Mouse (Mus musculus) macrophage (primary cell): ENCODE measurements around the gene Xndc1. TPM values are rescaled to one million over a fixed set of nuclear protein-coding genes. Genes with fewer than 3 reads are reported as not detected.

Experiments used
- H3K27ac ChIP-seq: fragments of 350-480 bp; formaldehyde crosslinking; 2 replicates; pipeline ENCODE4 v1.9.0; 2021
- H3K36me3 ChIP-seq: fragments of 350-480 bp; formaldehyde crosslinking; 2 replicates; pipeline ENCODE4 v1.9.0; 2021; ENCODE audit errors: inconsistent target
- H3K4me3 ChIP-seq: fragments of 350-480 bp; formaldehyde crosslinking; 2 replicates; pipeline ENCODE4 v1.9.0; 2021; ENCODE audit errors: inconsistent target
- H3K79me2 ChIP-seq: fragments of 350-480 bp; formaldehyde crosslinking; 2 replicates; pipeline ENCODE4 v1.9.0; 2021; ENCODE audit errors: inconsistent target
- WGBS: methylation state at CpG from one replicate; pipeline ENCODE4 v1.1.7; 2026; ENCODE audit warnings: inconsistent platforms; ENCODE audit not compliant: missing documents; 5-methylcytosine and 5-hydroxymethylcytosine counted together
- polyA plus RNA-seq: library from polyadenylated mRNA; stranded (reverse); fragments of 250-400 nt; gene quantifications from 3 replicates; pipeline ENCODE4 v1.2.4, GENCODE M21; 2018; ENCODE audit warnings: inconsistent platforms

Xndc1 gene
- polyA plus RNA-seq, 1 experiment from 2014 or later, result 11.5 TPM

DNA sequence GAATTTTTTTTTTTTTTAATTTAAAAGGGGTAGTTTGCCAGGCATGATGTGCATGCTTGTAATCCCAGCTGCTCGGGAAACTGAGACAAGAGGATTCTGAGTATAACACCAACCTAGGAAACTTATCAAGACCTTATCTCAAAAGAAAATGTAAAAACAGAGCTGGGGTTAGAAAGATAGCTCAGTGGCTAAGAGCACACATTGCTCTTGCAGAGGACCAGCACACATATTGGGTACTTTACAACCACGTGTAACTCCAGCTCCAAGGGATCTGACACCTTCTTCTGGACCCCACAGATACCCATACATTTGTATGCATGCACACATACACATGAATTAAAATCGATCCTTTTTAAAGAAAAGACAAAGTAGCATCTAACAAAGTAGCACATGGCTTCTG lies 4.0 kb upstream of the Xndc1 start:
- 97% methylated on average over 3 of the region's 3 CpGs for WGBS
- H3K27ac ChIP-seq, result no peak overlapping the region

DNA sequence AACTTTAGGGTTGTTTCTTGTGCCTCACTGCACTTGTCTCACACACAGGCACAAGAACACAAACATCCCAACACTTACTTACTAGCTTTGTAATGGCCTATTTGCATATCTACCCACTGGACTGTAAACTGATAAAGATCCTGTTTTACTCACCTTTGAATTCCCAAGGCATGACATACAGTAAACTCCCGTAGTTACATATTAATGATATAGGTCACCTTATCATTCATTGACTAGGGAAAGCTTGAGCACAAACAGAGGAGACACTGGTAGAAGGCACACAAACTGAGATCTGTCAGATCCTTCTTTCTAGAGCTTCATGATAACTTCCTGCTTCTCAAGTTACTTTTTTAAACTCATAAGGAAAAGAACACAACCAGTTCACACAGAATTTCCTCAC lies 3.1 kb upstream of the Xndc1 start:
- Histone ChIP-seq H3K27ac (no peak overlapping the region), H3K4me3 (no peak overlapping the region), H3K36me3 (0 out of 2 replicates have a peak, but pooled peaks cover 7% of the 10 kb centered on the region), H3K79me2 (peaks cover 77% of the 10 kb centered on the region)
- WGBS, result 90% methylated on average over 1 of the region's 1 CpGs

More for the DNA sequence above, 4.0 kb upstream of the Xndc1 start:
- Histone ChIP-seq H3K36me3 (0 out of 2 replicates have a peak, but pooled peaks cover 7% of the 10 kb centered on the region), H3K4me3 (no peak overlapping the region), H3K79me2 (peaks cover 70% of the 10 kb centered on the region)

DNA sequence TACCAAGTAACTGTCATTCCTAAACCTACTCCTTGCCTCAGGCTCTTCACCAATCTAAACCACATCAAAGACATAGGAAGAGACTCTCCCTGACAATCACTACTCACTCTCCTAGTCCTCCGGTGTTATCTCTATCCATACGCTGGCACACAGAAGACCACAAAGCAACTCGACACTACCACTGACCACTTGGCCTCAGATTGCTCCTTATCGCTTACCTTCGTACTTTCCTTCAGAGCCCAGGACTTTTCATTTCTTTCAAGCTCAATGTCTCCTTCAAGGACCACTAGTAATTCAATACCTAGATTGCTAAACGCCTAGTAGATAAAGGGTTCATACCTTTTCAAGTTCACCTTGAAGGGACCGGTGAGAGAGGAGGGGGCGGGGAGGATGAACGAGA lies 1.4 kb upstream of the Xndc1 start:
- Histone ChIP-seq H3K4me3 (no peak overlapping the region; the same call in 1 of the 2 replicates), H3K27ac (no peak overlapping the region), H3K36me3 (0 out of 2 replicates have a peak, but pooled peaks cover 7% of the 10 kb centered on the region), H3K79me2 (peaks cover 71% of the 10 kb centered on the region)
- 85% methylated on average over 9 of the region's 9 CpGs for WGBS

DNA sequence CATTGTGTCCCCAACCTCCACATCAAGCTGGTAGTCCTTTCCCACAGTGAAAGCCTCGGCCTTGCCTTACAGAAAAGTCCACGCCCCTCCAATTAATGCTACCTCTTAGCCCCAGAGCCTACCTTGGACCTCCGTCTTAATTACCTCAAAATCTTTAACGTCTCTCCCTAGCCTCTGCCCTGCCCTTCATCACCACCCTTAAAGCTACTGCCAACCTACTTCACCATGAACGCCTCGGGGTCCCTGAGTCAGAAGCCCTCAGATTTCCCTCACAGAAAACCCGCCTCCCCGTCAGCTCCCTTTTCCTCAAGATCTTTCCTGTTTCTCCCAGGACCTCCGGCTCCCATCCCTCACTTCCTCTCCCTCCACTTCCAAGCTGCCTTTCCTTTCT lies 661 bp upstream of the Xndc1 start:
- H3K36me3 ChIP-seq, result 0 out of 2 replicates have a peak, but pooled peaks cover 1% of the 10 kb centered on the region
- peak overlapping the region; percentile 86 for H3K4me3 ChIP-seq
- peak overlapping the region; percentile 78 for H3K27ac ChIP-seq
- WGBS, result 4% methylated on average over 9 of the region's 9 CpGs
- peaks cover 63% of the 10 kb centered on the region for H3K79me2 ChIP-seq

DNA sequence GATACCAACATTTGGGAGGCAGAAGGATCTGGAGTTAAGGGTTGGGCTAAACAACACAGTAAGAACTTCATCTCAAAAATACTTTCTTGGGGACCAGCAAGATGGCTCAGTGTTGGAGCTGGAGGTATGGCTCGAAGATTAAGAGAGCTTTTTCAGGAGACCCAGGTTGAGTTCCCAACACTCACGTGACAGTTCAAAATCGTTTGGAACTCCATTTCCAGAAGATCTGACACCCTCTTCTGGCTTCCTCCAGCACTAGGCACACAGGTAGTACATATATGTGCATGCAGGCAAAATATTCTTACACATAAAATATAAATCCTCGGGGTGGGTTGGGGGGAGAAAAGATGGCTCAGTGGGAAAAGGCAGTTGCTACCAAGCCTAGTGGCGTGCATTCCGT lies 1.1 kb downstream of the Xndc1 start:
- Histone ChIP-seq H3K79me2 (peaks cover 46% of the 10 kb centered on the region), H3K36me3 (no peaks in the 10 kb centered on the region), H3K27ac (peak overlapping the region; percentile 78; the same call in 1 of the 2 replicates), H3K4me3 (peak overlapping the region; percentile 86)
- WGBS, result 71% methylated on average over 6 of the region's 6 CpGs

DNA sequence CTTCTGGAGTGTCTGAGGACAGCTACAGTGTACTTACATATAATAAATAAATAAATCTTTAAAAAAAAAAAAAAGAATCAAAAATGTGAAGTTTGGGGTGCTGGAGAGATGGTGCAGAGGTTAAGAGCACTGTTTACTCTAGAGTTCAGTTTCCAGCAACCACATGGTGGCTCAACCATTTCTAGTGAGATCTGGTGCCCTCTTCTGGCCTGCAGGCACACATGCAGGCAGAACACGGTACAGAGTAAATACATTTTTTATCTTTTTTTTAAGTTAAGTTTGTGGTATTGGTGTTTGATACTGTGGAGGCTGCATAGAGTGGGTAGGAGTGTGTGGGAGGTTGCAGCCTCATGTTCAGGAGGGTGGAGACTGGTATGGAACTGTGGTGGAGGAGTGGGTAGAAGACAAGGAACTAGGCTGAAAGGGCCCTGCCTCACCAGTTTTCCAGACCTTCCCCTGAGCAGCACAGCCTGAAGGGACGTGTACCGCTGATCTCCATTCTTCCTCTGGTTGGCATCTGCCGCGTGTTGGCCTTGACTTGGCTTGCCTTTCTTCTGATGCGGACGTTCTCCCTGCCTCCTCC lies 11.5 kb downstream of the Xndc1 start:
- 68% methylated on average over 6 of the region's 7 CpGs for WGBS
- no peaks in the 10 kb centered on the region for H3K79me2 ChIP-seq
- H3K4me3 ChIP-seq, result no peak overlapping the region
- no peak overlapping the region for H3K27ac ChIP-seq
- peaks cover 45% of the 10 kb centered on the region for H3K36me3 ChIP-seq

DNA sequence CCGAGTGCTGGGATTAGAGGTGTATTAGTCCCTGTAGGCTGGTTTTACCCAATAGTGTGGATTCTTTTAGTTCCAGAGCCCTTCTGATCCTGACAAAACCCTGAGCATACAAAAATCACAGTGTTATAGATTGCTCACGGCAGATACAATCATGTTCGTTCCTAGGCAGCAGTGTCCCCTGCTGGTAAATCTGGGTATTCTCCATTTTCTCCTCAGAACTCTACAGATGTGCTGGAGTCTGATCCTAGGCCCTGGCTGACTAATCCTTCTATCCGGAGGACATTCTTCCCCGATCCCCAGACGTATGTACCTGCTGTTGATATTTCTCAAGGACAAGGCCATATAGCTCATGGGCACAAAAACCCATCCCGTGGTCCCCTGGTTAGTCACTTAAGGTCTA lies 13.2 kb downstream of the Xndc1 start:
- Histone ChIP-seq H3K36me3 (peaks cover 38% of the 10 kb centered on the region), H3K79me2 (no peaks in the 10 kb centered on the region), H3K27ac (no peak overlapping the region), H3K4me3 (no peak overlapping the region)
- whole genome bisulfite sequencing, result 79% methylated on average over 7 of the region's 7 CpGs

DNA sequence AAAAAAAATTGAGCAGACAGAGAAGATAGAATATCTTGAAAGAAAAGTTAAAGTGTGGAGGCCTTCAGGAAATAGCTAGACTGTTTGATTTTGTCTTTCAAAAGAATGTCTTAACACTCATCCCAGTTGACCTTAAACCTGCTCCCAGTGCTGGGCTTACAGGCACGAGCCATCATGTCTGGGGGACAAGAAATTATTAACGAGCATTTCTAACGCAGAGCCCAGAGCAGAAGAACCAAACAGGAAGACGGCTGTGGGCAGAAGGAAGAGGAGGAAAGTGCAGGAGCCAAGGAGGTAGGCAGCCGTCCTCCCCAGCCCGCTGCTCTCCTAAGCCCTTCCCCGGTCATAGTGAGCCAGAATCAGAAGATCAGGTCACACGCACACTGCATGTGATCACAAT lies 15.0 kb downstream of the Xndc1 start:
- Histone ChIP-seq H3K79me2 (no peaks in the 10 kb centered on the region), H3K27ac (no peak overlapping the region), H3K4me3 (no peak overlapping the region), H3K36me3 (peaks cover 35% of the 10 kb centered on the region)
- 94% methylated on average over 8 of the region's 8 CpGs for WGBS

GRCm38 (mm10) chr7:102081784-102082183 lies 16.5 kb downstream of the Xndc1 start:
- peaks cover 28% of the 10 kb centered on the region for H3K36me3 ChIP-seq
- H3K27ac ChIP-seq, result no peak overlapping the region
- H3K79me2 ChIP-seq, result no peaks in the 10 kb centered on the region
- no peak overlapping the region for H3K4me3 ChIP-seq
- WGBS, result 98% methylated on average over 5 of the region's 5 CpGs

- H3K4me3 ChIP-seq, result no peak within 1 kb of the TSS
- no peak within 1 kb of the TSS for H3K27ac ChIP-seq
- H3K36me3 ChIP-seq, result peaks cover 28% of the 10 kb centered on the region
- no peaks in the 10 kb centered on the region for H3K79me2 ChIP-seq
- 80% methylated on average over 5 of the region's 5 CpGs for WGBS
Observed at GRCm38 (mm10) chr7:102082816-102083215, 17.5 kb downstream of the Xndc1 start, which contains the start of gene Trpc2. Gene Trpc2 (plus strand): TSS chr7:102083116.

GRCm38 (mm10) chr7:102084041-102084696 lies 18.9 kb downstream of the Xndc1 start:
- no peak overlapping the region for H3K27ac ChIP-seq
- H3K79me2 ChIP-seq, result no peaks in the 10 kb centered on the region
- no peak overlapping the region for H3K4me3 ChIP-seq
- WGBS, result 94% methylated on average over 26 of the region's 26 CpGs
- peaks cover 23% of the 10 kb centered on the region for H3K36me3 ChIP-seq

DNA sequence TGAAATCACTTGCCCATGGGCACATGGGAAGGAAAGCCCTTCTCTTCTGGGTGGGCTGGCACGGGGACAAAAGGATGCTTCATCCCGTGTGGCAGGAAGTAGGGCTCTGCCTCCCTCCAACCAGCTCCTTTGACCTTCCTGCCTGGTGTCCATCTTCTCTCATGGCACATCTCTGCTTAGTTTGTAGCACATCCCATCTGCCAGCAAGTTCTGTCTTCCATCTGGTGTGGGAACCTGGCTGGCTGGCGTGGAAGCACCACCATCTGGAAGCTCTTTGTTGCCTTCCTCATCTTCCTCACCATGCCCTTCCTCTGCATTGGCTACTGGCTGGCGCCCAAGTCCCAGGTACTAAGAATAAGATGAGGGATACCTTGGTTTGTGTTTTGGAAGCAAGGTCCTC lies 22.0 kb downstream of the Xndc1 start:
- Histone ChIP-seq H3K79me2 (no peaks in the 10 kb centered on the region), H3K27ac (no peak overlapping the region), H3K4me3 (no peak overlapping the region), H3K36me3 (no peaks in the 10 kb centered on the region; the same call in 1 of the 2 replicates)
- WGBS, result 81% methylated on average over 4 of the region's 4 CpGs

- Histone ChIP-seq H3K79me2 (no peaks in the 10 kb centered on the region), H3K27ac (no peak overlapping the region), H3K4me3 (no peak overlapping the region), H3K36me3 (no peaks in the 10 kb centered on the region)
- WGBS, result 20% methylated on average over 30 of the region's 30 CpGs
Observed at GRCm38 (mm10) chr7:102099760-102100661, 34.7 kb downstream of the Xndc1 start.

DNA sequence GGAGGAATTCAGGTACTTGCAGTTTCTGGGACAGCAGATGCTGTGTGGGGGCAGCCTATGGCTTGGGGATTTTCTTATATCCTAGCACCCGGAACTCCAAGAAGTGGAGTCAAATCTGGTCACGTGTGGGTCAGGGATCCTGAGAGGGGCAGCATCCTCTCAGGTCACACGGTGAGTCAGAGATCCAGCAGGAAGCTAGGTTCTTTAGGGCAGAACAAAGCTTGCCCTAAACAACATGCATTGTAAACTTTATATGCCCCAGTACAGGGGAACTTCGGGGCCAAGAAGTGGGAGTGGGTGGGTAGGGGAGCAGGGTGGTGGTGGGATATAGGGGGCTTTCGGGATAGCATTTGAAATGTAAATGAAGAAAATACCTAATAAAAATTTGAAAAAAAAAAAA lies 35.6 kb downstream of the Xndc1 start:
- Histone ChIP-seq H3K27ac (no peak overlapping the region), H3K79me2 (no peaks in the 10 kb centered on the region), H3K4me3 (no peak overlapping the region), H3K36me3 (no peaks in the 10 kb centered on the region)
- WGBS, result 89% methylated on average over 4 of the region's 5 CpGs

- no peaks in the 10 kb centered on the region for H3K79me2 ChIP-seq
- WGBS, result 86% methylated on average over 5 of the region's 5 CpGs
- H3K27ac ChIP-seq, result no peak within 1 kb of the TSS
- H3K36me3 ChIP-seq, result no peaks in the 10 kb centered on the region
- H3K4me3 ChIP-seq, result no peak within 1 kb of the TSS
Observed at GRCm38 (mm10) chr7:102101487-102101886, 36.2 kb downstream of the Xndc1 start, which contains the start of gene Art1. Gene Art1 (plus strand): TSS chr7:102101743.
